Mouse (Mus musculus): Measurements from ENCODE around the gene Adsl. TPM values are rescaled to one million over a fixed set of nuclear protein-coding genes. Genes with fewer than 3 reads are reported as not detected.

Adsl gene
- total RNA-seq, 2 experiments from 2014 or later: 22.8 to 28.3 TPM

DNA sequence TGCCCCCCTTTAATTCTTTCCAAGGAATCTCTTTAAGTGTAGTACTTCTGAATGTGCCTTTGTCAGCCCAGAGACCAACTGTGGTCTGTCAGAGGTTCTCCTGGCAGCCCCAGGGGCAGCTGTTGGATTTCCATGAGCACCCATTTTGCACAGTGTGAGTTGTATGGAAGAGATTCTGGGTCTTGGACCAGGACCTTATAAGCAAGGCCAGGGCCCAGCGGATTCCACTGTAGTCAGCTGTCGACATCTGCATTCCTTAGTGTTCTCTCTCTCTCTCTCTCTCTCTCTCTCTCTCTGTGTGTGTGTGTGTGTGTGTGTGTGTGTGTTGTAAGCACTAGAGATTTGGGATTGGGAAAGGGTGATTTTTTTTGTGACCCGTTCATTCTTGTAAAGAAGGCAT is 11.6 kb upstream of the Adsl start:
- no peak for DNase-seq (ENCODE audit: low spot score in 2 of 2)
- intact Hi-C loops (cut with DNase I): no loop called here

DNA sequence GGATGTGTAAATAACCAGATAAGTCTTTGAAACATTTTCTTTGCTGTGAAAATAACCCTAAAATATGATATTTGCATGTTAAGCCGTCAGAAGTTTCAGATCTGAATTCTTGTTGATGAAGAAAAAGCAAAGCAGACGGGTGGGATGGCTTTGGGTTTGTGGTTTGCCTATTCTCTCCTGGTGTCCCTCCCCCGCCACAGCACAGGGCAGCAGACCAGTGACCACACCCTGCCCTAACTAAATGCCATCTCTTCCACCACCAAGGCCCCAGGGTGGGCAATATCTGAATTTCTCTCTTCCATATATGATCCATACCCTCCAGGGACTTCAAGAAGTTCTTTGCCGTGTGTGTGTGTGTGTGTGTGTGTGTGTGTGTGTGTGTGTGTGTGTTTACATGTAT is 9.7 kb upstream of the Adsl start:
- intact Hi-C loops (cut with DNase I): no loop called here
- DNase-seq (ENCODE audit: low spot score in 2 of 2): no peak

DNA sequence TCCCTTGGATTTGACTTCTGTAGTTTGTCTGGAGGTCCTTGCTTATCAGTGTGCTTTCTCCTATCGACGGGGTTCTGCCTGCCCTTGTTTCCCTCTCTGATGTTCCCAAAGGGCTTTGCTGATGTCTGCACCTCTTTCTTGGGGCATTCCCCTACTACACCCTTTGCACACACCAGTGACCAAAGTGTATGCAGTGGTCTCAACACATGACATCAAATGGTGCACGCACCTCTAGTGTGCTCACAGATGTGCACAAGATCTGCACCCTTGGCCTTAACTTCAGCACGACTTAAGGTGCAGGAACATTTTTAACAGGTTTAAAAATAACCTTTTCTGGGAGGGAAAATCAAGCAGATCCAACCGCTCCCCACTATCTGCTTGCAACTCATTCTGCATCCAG is 8.9 kb upstream of the Adsl start:
- DNase-seq (ENCODE audit: low spot score in 2 of 2): no peak
- intact Hi-C loops (cut with DNase I): no loop called here

DNA sequence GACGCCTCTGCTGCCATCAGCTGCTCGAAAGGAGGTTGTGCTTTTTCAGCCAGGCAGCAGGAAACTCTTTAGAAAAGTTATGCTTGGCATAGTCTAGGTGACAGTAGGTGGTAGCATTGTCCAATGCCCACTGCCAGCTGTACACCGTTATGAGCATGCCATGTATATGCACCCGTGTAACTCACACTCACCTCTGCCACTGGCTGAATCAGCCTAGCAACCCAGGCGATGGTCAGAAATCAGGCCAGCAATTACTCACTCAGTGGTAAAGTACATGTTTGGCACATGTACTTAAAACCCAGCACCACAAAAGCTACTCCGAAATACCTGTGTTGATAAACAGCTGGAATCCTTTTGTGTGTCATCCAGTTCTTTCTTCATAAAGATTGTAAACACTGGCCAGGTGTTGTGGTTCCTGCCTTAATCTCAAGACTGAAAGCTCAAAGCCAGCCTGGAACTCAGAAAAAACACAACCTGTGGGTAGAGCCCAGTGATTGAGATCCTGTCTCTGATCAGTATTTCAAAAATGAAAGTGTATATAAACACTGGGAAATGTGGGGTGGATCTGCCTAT is 6.7 kb upstream of the Adsl start:
- DNase-seq (ENCODE audit: low spot score in 2 of 2): no peak
- intact Hi-C loops (cut with DNase I): no loop called here

DNA sequence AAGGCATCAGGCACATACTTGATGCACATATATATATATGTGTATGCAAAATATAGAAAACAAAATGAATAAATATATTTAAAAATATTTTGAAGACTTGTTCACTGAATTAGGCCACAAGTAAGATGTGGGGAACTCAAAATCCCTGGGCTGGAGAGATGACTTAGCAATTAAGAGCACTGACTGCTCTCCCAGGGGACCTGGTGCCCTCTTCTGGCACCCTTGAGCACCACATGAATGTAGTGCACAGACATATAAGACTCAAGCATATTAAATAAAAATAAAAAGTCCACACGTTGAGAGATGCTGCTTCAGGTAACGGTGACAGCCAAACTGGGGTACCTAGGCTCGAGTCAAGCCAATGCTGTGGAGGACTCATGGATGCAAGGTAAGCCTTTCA is 2.4 kb upstream of the Adsl start:
- peak; percentile 35 to 59 for DNase-seq (ENCODE audit: low spot score in 2 of 2)
- intact Hi-C loops (cut with DNase I): loop anchor here (2.0 kb wide), 1 partner anchor 239 kb away; no protein-coding TSS in a partner anchor

DNA sequence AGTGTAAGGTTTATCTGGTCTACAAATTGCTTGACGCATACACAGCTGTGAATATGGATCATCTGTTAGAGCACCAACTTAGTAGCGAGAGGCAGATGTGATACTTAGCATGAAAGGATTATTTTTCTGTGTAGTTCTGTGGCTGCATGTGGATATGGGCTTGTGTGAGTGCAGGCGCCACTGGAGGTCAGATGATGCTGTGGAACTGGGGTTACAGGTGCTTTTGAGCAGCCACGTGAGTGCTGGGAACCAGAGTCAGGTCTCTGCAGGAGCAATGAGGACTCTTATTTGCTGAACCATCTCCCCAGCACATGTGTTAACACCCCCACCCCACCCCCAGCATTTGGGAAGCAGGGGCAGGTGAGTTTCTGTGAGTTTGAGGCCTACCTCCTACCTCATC is 1.1 kb downstream of the Adsl start:
- intact Hi-C loops (cut with DNase I): no loop called here
- DNase-seq (ENCODE audit: low spot score in 2 of 2): no peak

DNA sequence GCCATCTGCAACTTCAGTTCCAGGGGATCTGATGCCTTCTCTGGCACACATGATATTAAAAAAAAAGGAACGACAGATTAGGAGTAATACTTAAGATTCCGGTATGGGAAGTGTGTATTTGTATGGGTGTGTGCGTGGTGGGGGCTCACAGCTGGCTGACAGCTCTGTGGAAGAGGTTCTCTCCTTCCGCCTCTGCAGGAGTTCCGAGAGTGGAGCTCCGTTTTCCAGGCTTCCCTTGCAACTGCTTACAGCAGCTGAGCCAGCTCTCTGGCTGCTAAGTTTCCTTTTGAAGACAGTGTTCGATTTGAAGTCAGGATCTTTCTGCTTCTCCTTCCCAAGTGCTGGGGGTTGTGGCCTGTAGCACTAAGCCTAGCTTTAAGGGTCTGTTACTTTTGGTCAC is 1.8 kb downstream of the Adsl start:
- no peak for DNase-seq (ENCODE audit: low spot score in 2 of 2)
- intact Hi-C loops (cut with DNase I): no loop called here

DNA sequence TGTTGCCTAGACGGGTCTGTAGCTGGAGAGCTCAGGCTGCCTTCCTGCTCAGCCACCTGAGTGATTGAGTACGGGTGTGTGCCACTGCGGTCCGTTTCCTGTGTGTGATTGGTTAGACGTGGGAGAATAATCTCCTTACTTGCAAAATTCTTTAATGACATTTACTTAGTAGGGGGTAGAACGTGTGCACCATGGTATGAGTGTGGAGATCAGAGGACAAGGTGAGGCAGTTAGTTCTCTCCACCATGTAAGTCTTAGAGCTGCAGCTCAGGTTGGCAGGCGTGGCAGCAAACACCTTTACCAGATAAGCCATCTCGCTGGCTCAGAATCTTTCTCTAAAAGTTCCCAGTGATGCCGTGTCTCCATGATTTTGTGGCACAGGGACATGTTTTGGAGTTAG is 5.7 kb downstream of the Adsl start:
- DNase-seq (ENCODE audit: low spot score in 2 of 2): no peak
- intact Hi-C loops (cut with DNase I): no loop called here

DNA sequence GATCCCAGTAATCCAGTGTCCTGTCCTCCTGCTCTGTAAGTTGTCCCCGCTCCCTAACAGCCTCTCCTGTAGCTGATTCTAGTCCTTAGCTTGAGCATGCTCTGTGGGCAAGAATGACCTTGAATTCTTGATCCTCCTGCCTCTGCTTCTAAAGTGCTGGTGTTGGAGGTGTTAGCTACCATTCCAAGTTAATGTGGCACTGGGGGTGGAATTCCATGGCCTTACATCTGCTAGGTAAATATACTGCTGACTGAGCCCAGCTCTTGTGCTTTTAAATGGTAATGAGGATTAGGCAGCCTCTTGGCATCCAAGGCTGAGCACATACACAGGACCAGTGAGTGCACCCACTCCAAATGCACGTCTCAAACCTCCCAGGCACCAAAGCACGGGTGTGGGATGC is 6.6 kb downstream of the Adsl start:
- intact Hi-C loops (cut with DNase I): no loop called here
- no peak for DNase-seq (ENCODE audit: low spot score in 2 of 2)

DNA sequence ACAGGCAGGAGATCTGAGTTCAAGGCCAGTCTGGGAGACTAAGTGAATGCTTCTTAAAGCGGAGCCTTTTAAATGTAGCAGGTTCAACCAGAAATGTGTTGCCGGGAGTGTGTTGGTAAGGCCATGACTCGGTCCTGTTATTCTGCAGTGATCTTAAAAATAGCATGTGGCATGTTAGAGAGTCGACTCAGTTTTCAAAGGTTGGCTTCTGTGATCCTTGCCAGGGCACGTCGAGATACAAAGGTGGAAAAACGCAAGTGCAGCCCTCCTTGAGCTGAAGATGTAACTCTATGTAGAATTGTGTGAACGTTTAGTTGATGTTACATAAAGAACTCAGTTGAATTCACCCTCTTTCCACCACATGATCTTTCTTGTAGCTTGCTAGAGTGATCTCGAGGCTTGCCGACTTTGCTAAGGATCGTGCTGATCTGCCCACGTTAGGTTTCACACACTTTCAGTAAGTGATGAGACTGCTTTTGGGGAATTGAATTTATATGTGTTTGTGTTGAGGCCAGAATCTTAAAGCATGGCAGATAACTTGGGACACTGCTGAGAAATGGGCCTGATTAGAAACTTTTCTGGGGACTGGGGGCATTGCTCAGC is 7.6 kb downstream of the Adsl start:
- intact Hi-C loops (cut with DNase I): no loop called here
- peak in 1 of 2 experiments; percentile 26 for DNase-seq (ENCODE audit: low spot score in 2 of 2)

DNA sequence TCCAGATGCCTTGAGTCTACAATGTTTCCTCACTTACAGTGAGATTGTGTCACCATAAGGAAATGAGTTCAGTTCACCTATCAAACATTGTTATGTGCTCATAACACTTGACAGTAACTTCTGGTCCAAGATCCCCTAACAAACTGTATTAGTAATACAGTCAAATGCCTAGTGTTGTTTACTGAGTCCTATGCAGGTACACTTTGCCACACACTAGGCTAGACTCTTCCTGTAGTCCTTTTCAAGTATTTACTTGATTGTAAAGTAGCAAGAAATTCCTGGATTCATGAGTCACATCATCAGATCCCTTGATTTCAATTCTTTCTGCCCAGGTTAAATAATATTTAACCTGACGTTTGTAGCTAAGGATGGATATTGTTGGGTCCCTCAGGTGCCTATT is 21.1 kb downstream of the Adsl start:
- no peak for DNase-seq (ENCODE audit: low spot score in 2 of 2)
- intact Hi-C loops (cut with DNase I): no loop called here

DNA sequence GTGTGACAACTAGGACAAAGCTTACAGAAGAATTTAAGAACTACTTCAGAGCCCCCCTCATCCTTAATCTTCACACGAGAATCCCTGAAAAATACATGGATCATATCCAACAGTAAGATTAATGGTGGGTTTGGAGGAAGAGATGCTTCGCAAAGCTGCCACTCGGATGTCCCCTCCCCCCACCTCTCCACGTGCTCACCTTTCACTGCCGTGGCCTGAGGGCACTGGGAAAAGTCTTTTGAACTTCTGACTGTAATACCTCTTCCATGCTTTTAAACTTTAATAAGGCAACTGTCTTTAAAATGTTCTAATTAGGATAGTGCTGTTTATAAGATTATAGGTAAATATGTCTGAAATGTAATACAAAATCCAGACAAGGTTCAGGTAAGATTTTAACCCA is 26.0 kb downstream of the Adsl start:
- intact Hi-C loops (cut with DNase I): no loop called here
- DNase-seq (ENCODE audit: low spot score in 2 of 2): no peak

DNA sequence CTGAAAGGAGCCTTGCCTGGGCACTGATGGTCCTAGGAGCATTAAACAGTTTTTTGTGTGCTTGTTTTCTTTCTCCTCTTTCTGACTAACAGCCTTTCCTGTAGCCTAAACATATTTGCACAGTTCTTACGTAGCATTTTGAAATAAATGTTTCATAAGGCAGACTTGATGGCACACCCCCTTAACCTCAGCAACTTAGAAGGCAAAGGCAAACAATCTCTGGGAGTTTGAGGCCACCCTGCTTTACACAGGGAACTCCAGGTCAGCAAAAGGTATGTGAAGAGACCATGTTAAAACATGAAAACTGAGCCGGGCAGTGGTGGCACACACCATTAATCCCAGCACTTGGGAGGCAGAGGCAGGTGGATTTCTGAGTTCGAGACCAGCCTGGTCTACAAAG is 27.4 kb downstream of the Adsl start:
- intact Hi-C loops (cut with DNase I): no loop called here
- no peak for DNase-seq (ENCODE audit: low spot score in 2 of 2)

DNA sequence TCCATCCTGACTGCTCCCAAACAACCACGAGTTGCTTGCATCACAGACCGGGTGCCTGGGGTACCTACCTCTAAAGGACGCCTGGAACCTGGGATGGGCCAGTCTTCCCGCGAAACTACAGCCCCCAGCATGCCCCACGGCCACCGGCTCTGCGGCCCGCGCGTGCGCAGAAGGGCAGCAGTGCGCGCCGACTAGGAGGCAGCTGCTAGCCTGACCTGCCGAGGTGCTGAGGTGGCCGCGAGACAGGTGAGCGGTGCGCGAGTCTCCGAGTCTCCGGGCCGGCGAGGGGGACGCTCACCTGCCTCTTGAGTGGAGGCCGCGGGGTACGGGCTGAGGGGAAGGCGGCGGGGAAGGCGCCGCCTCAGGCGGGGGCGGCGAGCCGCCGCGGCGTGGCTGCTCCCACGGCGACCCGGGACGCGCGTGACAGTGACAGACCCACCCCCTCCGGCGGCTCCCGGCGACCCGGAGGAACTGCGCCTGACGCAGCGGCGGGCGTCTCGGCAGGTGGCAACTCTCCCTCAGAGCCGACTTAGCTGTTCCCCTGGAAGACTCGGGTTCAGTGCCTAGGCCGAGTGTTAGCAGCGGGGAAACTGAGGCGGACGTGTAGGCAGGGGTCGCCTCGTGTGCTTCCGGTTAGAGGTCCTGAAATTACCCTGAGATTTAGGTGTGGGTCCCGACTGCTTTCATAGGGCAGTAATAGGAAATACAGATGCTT is 29.5 kb downstream of the Adsl start, which contains the start of gene Sgsm3:
TSS of gene Sgsm3 (plus strand) at position 146 of the 715 bp plus-strand sequence.
- peak; percentile 69 to 86 for DNase-seq (ENCODE audit: low spot score in 2 of 2)
- intact Hi-C loops (cut with DNase I): no loop called here

DNA sequence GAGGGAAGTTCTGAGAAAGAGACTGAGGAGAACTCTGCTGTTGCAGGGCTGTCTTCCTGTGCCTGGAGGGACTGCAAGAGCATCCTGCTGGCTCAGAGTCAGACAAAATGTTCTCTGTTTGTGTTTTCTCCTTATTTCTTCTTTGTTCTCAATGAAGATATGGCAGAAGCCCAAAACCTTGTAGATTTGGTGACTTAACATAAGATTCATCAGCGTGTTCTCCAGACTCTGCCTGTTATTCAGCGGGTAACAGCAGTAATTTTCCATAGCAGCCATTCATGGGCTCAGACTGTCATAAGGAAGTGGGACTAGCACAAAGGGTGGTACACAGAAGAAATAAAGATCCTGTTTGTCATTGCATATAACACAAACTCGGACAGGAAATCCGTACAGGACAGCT is 31.3 kb downstream of the Adsl start:
- intact Hi-C loops (cut with DNase I): no loop called here
- DNase-seq (ENCODE audit: low spot score in 2 of 2): peak in 1 of 2 experiments; percentile 28

DNA sequence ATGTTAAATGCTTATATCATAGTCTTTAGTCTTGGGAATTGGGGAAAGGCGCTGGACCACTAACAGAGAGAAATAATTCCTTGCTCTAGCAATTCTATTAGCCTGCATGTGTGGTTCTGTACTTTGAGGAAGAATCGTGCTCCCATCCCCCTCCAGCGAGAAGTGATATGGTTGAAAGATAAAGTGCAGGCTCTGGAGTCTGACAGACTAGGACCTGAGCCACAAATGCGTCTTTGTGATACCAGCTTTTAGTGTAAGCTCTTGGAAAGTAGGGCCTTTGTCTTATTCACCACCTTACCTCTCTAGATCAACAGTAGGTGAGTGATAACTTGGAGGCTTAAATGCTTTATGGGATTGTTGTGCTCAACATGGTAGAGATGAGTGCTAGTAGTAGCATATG is 32.9 kb downstream of the Adsl start:
- intact Hi-C loops (cut with DNase I): no loop called here
- DNase-seq (ENCODE audit: low spot score in 2 of 2): no peak

DNA sequence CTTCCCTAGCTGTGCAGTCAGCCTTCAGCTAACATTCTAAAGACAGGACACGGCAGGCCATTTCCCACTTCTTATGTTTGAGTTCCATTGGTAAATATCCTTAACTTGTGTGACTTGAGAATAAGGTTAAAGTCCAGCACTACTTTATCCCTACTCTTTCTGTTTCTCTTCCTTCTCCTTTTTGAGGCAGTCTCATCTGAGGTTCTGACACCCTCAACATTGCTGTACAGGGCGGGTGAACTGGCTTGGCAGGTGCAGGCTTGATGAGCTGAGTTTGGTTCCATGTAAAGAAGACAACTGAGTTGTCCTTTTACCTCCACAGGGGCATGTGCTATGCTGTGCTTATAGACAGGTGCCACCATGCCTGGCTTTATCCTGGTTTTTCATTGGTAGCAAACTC is 35.0 kb downstream of the Adsl start:
- DNase-seq (ENCODE audit: low spot score in 2 of 2): no peak
- intact Hi-C loops (cut with DNase I): loop anchor here (1.0 kb wide), 1 partner anchor 13 kb away; no protein-coding TSS in a partner anchor

DNA sequence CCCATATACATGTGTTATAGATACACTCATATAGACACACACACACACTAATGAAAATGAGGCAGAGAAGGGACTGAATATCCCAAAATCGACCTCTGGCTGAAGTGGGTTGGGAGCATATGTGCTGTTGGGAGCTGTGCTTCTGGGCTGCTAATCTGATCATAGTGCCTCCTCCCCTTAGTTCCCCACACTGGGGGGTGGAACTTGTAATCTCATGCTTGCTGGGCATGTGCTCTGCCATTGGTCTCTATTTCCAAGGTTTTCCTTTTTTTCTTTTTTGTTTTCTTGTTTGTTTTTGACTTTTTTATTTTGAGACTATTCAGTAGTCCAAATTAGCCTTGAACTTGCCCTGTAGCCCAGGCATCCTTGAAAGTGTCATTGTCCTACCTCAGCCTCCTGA is 40.0 kb downstream of the Adsl start:
- DNase-seq (ENCODE audit: low spot score in 2 of 2): no peak
- intact Hi-C loops (cut with DNase I): no loop called here

DNA sequence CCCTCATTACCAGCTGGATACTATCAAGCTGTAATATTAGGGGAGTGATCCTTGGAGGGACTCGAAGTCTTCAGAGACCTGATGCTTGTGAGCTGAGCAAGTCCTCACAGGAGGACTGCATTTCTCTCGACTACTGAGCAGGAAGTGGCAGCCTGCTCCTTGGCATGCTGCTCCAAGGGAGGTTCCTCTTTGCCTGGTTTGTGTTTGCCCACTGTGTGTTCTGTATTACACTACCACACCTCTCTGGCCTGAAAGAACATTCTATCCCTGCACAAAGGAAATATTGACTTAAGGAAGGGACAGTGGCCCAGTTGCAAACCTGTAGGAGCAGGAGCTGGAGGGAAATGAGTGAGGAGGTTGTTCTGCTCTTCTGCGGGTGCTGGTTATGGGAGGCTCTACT is 41.4 kb downstream of the Adsl start:
- DNase-seq (ENCODE audit: low spot score in 2 of 2): no peak
- intact Hi-C loops (cut with DNase I): no loop called here

DNA sequence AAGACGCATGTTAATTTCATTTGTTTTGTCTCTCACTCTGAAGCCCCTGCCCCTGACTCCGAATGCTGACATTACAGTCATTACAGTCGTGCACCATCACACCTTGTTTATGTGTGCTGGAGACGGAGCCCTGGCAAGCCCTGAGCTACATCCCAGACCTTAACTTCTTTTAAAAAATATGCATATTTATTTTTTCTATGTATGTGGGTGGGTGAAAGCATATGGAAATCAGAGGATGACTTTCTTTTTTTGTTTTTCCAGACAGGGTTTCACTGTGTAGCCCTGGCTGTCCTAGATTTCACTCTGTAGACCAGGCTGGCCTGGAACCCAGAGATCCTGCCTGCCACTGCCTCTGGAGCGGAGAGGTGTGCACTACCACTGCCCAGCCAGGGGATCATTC is 46.7 kb downstream of the Adsl start:
- DNase-seq (ENCODE audit: low spot score in 2 of 2): no peak
- intact Hi-C loops (cut with DNase I): no loop called here

Data from left cerebral cortex, postnatal 14 days (tissue).